Mouse (Mus musculus) A20 (cell line): ENCODE data around the gene Gm11492.

Source experiments
- DNase-seq: peaks from one replicate; pipeline ENCODE4 v3.0.0-alpha.2; 2011; ENCODE audit warnings: low read depth, low spot score

The Gm11492 gene

GRCm38 (mm10) chr11:87599395-87600089, 33.1 kb downstream of the Gm11492 start:
- no peak for DNase-seq

GRCm38 (mm10) chr11:87600322-87600853, 33.9 kb downstream of the Gm11492 start:
- no peak for DNase-seq

- no peak for DNase-seq
Observed at GRCm38 (mm10) chr11:87602234-87602633, 35.8 kb downstream of the Gm11492 start.

- DNase-seq = no peak
Observed at GRCm38 (mm10) chr11:87603571-87603970, 37.1 kb downstream of the Gm11492 start.

GRCm38 (mm10) chr11:87609264-87609663, 42.8 kb downstream of the Gm11492 start:
- no peak for DNase-seq

- DNase-seq = no peak
Observed at GRCm38 (mm10) chr11:87611547-87611946, 45.1 kb downstream of the Gm11492 start.

GRCm38 (mm10) chr11:87613972-87614371, 47.5 kb downstream of the Gm11492 start:
- no peak for DNase-seq

GRCm38 (mm10) chr11:87615551-87615950, 49.1 kb downstream of the Gm11492 start:
- DNase-seq = no peak

- DNase-seq = no peak
Observed at GRCm38 (mm10) chr11:87615952-87616351, 49.5 kb downstream of the Gm11492 start.

GRCm38 (mm10) chr11:87616790-87617474, 50.5 kb downstream of the Gm11492 start, which contains the start of gene Hsf5:
Gene Hsf5 (plus strand): TSS chr11:87617164.
- DNase-seq = no peak

- DNase-seq = no peak
Observed at GRCm38 (mm10) chr11:87617606-87618005, 51.2 kb downstream of the Gm11492 start.
